Mouse (Mus musculus) heart, postnatal 0 days (tissue): ENCODE data around the gene Sec14l2. TPM values are rescaled to one million over a fixed set of nuclear protein-coding genes. Genes with fewer than 3 reads are reported as not detected.
"Not testable (repeated sequence)": the region's sequence is repeated elsewhere in the genome, so short reads cannot be mapped to it uniquely, and the experiment has no call there.

Experiments
- ATAC-seq: fragments of 200-750 bp; cut with Nextera tagmentation; 2 replicates; pipeline ENCODE4 v1.8.0; 2017; ENCODE audit warnings: low read depth, moderate number of reproducible peaks, moderate library complexity; ENCODE audit not compliant: insufficient read depth
- DNase-seq: peaks from one replicate; pipeline ENCODE4 v3.0.0-alpha.2; 2016; ENCODE audit warnings: low spot score
- H3K27ac ChIP-seq: fragments of 300-500 bp; sonication (generic); 2 replicates; pipeline ENCODE4 v1.5.1; 2014; ENCODE audit warnings: low read depth, mild to moderate bottlenecking
- H3K27me3 ChIP-seq: fragments of 300-500 bp; sonication (generic); 2 replicates; pipeline ENCODE4 v1.6.1; 2014; ENCODE audit warnings: low read length, mixed read lengths; ENCODE audit not compliant: control insufficient read depth, insufficient read depth
- H3K36me3 ChIP-seq: fragments of 300-500 bp; sonication (generic); replicated peaks from 2 replicates; pipeline ENCODE4 v1.6.1; 2014; ENCODE audit warnings: low read length, mixed read lengths; ENCODE audit not compliant: control insufficient read depth, insufficient read depth
- H3K4me1 ChIP-seq: fragments of 300-500 bp; sonication (generic); 2 replicates; pipeline ENCODE4 v1.6.1; 2014; ENCODE audit warnings: antibody characterized with exemption; ENCODE audit not compliant: control insufficient read depth, insufficient read depth
- H3K4me2 ChIP-seq: fragments of 300-500 bp; sonication (generic); 2 replicates; pipeline ENCODE4 v1.6.1; 2014; ENCODE audit warnings: low read depth, mild to moderate bottlenecking, low read length, moderate library complexity
- H3K4me3 ChIP-seq: fragments of 300-500 bp; sonication (generic); 2 replicates; pipeline ENCODE4 v1.5.1; 2014; ENCODE audit warnings: low read depth, low read length
- H3K9ac ChIP-seq: fragments of 300-500 bp; sonication (generic); replicated peaks from 2 replicates; pipeline ENCODE4 v1.6.1; 2014; ENCODE audit warnings: low read depth, low read length, mixed read lengths
- H3K9me3 ChIP-seq: fragments of 300-500 bp; sonication (generic); replicated peaks from 2 replicates; pipeline ENCODE4 v1.6.1; 2016; ENCODE audit warnings: low read length; ENCODE audit not compliant: control insufficient read depth
- CTCF ChIP-seq: IDR thresholded peaks from 2 replicates; pipeline ENCODE4 v1.5.1; 2016; ENCODE audit warnings: antibody characterized with exemption, control low read depth, low read depth
- EP300 ChIP-seq: IDR thresholded peaks from 2 replicates; pipeline ENCODE4 v1.6.1; 2016; ENCODE audit warnings: antibody characterized with exemption, low read depth
- WGBS: fragments of 180-500 bp; shearing (Covaris S2); extraction: QIAGEN DNeasy Blood & Tissue Kit; methylation state at CpG from one replicate; pipeline ENCODE4 v1.1.7; 2014; 5-methylcytosine and 5-hydroxymethylcytosine counted together
- polyA plus RNA-seq: library from polyadenylated mRNA; unstranded; fragments of >200 nt; fragmentation: Nextera tagmentation; extraction: Ambion mirVana; gene quantifications from 2 replicates; pipeline ENCODE4 v1.2.1, GENCODE M21; 2015
- total RNA-seq: library from RNA; depleted of rRNA; stranded (reverse); fragments of >200 nt; gene quantifications from 2 replicates; pipeline ENCODE4 v1.2.3, GENCODE M21; 2014; ENCODE audit warnings: low replicate concordance

The Sec14l2 gene
- total and polyA plus RNA-seq, 2 experiments from 2014 or later = 0.27 to 0.49 TPM

DNA sequence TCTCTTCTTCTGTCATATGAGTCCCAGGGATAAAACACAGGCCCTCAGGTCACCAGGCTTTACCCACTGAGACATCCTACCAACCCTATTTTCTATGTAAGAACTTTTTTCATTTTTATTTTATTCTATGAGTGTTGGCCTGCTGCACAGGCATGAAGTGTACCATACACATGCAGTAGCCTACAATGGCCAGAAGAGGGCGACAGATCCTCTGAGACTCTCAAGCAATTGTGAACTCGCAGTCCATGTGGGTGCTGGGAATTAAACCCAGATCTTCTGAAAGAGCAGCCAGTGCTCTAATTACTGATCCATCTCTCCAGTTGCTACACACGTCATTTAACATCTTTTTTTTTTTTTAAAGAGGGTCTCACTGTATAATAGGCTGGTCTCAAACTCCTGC is 10.2 kb upstream of the Sec14l2 start:
- ATAC-seq (no peak), DNase-seq (no peak)
- Histone ChIP-seq H3K4me3 (no peak overlapping the region), H3K4me2 (no peak overlapping the region), H3K27me3 (no peaks in the 10 kb centered on the region), H3K36me3 (peaks cover 9% of the 10 kb centered on the region; the same call in 1 of the 2 replicates), H3K9me3 (0 out of 2 replicates have a peak, but pooled peaks cover 4% of the 10 kb centered on the region), H3K4me1 (0 out of 2 replicates have a peak, but pooled peaks cover 6% of the 10 kb centered on the region), H3K27ac (no peak overlapping the region), H3K9ac (no peak overlapping the region)
- 44% methylated on average over 3 of the region's 3 CpGs for WGBS
- peak; percentile 49 for TF ChIP-seq CTCF
- TF ChIP-seq EP300 = no peak

DNA sequence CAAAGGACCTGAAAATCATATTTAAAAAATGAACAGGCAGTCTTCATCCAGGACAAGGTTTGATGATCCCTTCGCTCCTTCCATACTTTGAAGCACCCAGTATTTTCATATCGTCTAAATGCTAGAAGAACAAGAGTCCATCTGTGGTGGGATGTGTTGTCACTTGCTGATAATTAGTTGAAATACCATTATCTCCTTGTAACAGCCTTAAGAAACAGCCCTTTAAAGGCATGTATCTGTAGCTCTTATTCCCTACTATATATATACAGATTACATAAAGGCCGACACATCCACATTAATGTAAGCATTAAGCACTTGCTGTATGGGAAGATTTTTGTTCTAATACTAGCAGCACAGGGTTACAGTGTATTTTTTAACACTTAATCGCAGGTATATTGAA is 5.2 kb upstream of the Sec14l2 start:
- not testable (repeated sequence) for H3K4me3 ChIP-seq, H3K9me3 ChIP-seq, DNase-seq, H3K36me3 ChIP-seq, H3K9ac ChIP-seq, H3K4me2 ChIP-seq, H3K27ac ChIP-seq, ATAC-seq, H3K4me1 ChIP-seq, H3K27me3 ChIP-seq
- 83% methylated on average over 4 of the region's 4 CpGs for WGBS

DNA sequence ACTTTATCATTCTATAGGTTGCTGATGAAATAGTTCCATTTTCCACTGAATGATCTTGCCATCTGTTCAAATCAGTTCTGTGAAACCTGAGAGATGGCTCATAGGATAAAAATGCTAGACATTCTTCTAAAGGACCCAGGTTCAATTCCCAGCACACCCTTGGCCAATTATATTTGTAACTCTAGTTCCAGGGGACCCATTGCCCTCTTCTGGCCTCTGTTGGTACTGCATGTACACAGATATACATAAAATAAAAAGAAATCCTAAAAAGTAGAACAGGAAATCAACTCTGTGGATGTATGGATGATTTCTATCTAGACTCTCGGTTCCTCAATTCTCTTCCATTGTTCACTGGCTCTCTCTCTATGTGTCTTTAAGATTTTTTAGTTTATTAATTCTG is 3.8 kb upstream of the Sec14l2 start:
- DNase-seq (no peak), ATAC-seq (no peak)
- WGBS = 87% methylated on average over 1 of the region's 1 CpGs
- no peak overlapping the region for H3K4me2 ChIP-seq
- TF ChIP-seq CTCF (no peak), EP300 (no peak)
- no peak overlapping the region for H3K4me3 ChIP-seq
- H3K27ac ChIP-seq = no peak overlapping the region
- H3K36me3 ChIP-seq = no peaks in the 10 kb centered on the region
- H3K9me3 ChIP-seq = peaks cover 9% of the 10 kb centered on the region
- no peak overlapping the region for H3K9ac ChIP-seq
- no peaks in the 10 kb centered on the region for H3K4me1 ChIP-seq
- H3K27me3 ChIP-seq = no peaks in the 10 kb centered on the region

DNA sequence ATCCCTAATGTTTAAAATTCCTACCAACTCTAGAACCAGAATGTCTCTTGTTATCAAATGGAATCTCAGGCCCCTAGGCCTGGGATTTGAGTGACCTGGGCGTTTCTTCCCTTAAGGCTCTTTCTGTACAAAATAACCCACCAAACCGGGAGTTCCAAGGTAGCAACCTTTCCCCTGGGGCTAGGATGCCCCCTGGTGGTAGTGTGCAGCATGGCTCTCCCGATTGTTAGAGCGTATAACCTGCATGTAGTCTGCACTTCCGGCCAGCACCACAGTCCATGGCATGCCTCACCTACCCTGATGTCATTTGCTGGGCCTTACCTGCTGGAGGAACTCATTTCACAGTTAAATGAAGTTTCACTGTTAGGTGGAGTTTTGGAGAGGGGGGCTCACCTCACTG is 707 bp upstream of the Sec14l2 start:
- peaks cover 5% of the 10 kb centered on the region; the same call in 1 of the 2 replicates for H3K4me1 ChIP-seq
- DNase-seq = no peak
- peaks cover 9% of the 10 kb centered on the region for H3K9me3 ChIP-seq
- H3K27ac ChIP-seq = no peak overlapping the region
- H3K4me3 ChIP-seq = no peak overlapping the region
- no peaks in the 10 kb centered on the region for H3K36me3 ChIP-seq
- H3K4me2 ChIP-seq = no peak overlapping the region
- H3K27me3 ChIP-seq = no peaks in the 10 kb centered on the region
- peak; percentile 60 for TF ChIP-seq CTCF
- no peak for TF ChIP-seq EP300
- 57% methylated on average over 5 of the region's 5 CpGs for WGBS
- no peak overlapping the region for H3K9ac ChIP-seq
- ATAC-seq = no peak

DNA sequence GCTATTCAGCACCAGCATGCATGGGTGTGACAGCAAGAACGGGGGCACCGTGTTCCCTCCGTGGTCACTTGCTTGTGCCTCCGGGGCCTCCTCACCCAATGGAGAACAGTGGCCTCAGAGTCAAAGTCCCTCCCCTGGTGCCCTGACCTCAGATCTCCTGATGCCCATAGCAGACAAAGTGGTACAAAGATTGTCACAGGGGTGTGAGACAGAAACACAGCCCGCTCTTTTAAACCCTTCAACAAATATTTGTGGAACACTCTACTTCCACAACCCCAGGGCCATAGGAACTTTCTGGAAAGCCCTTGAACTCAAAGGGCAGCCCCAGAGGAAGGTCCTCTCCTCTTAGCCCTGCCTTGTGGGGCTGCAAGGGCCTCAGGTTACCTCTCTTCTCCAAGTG is 989 bp downstream of the Sec14l2 start:
- TF ChIP-seq EP300 (no peak), CTCF (no peak)
- peaks cover 10% of the 10 kb centered on the region; the same call in 1 of the 2 replicates for H3K4me1 ChIP-seq

DNA sequence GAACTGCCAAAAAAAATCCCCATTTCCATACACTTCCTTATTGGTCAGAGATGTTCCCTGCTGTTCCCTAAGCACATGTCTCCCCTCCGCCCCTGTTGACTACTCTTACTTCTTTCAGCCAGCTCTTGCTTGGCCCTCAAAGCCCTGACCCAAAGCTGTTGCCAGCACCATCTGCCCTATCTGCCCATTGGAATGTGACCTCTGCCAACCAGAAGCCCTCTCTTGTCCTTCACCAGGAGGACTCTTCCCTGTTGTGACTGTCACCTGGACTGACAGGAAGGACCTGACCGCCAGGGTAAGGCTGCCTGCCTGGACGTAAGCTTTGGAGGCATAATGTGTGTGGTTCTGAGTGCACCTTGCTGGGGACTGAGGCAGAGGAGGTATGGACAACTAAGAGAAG is 1.5 kb downstream of the Sec14l2 start:
- Histone ChIP-seq H3K27ac (no peak overlapping the region), H3K4me3 (no peak overlapping the region), H3K9me3 (peaks cover 5% of the 10 kb centered on the region), H3K27me3 (peaks cover 11% of the 10 kb centered on the region; the same call in 1 of the 2 replicates), H3K9ac (no peak overlapping the region), H3K4me2 (no peak overlapping the region), H3K4me1 (peaks cover 12% of the 10 kb centered on the region), H3K36me3 (no peaks in the 10 kb centered on the region)
- ATAC-seq (no peak), DNase-seq (no peak)
- TF ChIP-seq EP300 (no peak), CTCF (no peak)
- WGBS = 78% methylated on average over 3 of the region's 3 CpGs

More for the DNA sequence above, 989 bp downstream of the Sec14l2 start:
- no peak overlapping the region for H3K4me3 ChIP-seq
- ATAC-seq (no peak), DNase-seq (no peak)
- H3K27ac ChIP-seq = no peak overlapping the region
- no peak overlapping the region for H3K4me2 ChIP-seq
- peaks cover 9% of the 10 kb centered on the region for H3K9me3 ChIP-seq
- no peaks in the 10 kb centered on the region for H3K36me3 ChIP-seq
- no peak overlapping the region for H3K9ac ChIP-seq
- H3K27me3 ChIP-seq = peaks cover 6% of the 10 kb centered on the region; the same call in 1 of the 2 replicates
- 81% methylated on average over 5 of the region's 5 CpGs for WGBS
